Mouse (Mus musculus): ENCODE results near the gene Mcfd2. TPM values are rescaled to one million over a fixed set of nuclear protein-coding genes. Genes with fewer than 3 reads are reported as not detected.
A peak's percentile ranks its signal among the peaks of the same experiment; 100 is the strongest.

Mcfd2 gene
- polyA plus RNA-seq (2016; fragmentation: Nextera tagmentation; extraction: Ambion mirVana), result 53.0 and 55.7 TPM in 2 replicates

DNA sequence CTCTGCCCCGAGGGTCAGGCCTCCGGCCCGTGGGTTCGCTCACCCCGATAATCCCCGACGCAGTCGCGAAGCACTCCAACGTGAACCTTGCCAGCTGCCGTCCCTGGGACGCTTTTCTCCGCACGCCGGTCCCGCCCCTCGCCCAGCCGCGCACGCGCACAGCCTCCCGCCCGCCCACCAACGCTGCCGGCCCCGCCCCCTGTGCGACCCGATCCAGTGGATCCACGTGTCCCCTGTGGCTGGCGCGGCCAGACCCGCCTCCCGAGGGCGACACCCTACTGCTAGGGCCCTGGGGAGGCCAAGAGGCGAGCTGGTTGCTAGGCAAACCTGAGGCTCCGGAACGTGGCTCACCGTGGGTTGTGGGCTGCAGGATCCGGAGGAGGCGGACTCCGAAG, at the start of gene Mcfd2:
Gene Mcfd2, minus strand, starts transcription at position 144 of the 395 bp plus-strand sequence.
- peak; percentile 96 for ATAC-seq (ENCODE audit: low FRiP score, low read depth)
- peak within 1 kb of the TSS; percentile 89 for H3K9ac ChIP-seq

DNA sequence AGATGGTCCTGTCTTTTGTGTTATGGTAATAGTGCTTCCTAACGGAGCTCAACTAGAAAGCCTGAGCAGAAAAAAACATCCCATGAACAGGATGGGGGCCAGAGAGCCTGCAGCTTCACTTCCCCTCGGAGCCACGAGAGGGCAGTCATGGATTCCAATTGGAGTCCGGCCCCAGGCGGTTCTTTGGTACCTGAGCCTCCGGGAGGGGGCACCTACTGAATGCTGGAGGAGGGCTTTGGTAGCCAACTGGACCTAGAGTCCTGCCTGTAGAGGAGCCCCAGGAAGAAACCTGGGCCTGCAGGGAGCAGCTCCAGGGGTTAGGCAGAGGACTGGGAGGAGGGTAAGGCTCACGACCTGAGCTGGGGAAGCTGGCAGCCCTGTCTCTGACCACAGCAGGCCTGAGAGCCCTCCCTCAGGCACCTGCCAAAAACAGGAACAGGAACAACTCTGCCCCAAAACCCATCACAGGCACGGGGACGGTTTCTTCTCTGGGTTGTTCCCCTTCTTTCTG, 49.3 kb upstream of the Mcfd2 start:
- Histone ChIP-seq H3K27ac (no peak overlapping the region), H3K9ac (no peak overlapping the region)
- ATAC-seq (ENCODE audit: low FRiP score, low read depth), result peak; percentile 38

More for the DNA sequence above, at the start of gene Mcfd2:
- peaks cover 23% of the 10 kb centered on the region for H3K36me3 ChIP-seq
- no peak within 1 kb of the TSS for H3K27ac ChIP-seq
- WGBS, result under 1% methylated on average over 41 of the region's 41 CpGs
- H3K4me1 ChIP-seq, result peaks cover 16% of the 10 kb centered on the region
- H3K27me3 ChIP-seq (replicated peaks), result no peaks in the 10 kb centered on the region
- peak within 1 kb of the TSS; percentile 83 for H3K4me3 ChIP-seq
- peaks cover 9% of the 10 kb centered on the region; the same call in 1 of the 2 replicates for H3K9me3 ChIP-seq
- peak within 1 kb of the TSS; percentile 86 for H3K4me2 ChIP-seq (replicated peaks)

DNA sequence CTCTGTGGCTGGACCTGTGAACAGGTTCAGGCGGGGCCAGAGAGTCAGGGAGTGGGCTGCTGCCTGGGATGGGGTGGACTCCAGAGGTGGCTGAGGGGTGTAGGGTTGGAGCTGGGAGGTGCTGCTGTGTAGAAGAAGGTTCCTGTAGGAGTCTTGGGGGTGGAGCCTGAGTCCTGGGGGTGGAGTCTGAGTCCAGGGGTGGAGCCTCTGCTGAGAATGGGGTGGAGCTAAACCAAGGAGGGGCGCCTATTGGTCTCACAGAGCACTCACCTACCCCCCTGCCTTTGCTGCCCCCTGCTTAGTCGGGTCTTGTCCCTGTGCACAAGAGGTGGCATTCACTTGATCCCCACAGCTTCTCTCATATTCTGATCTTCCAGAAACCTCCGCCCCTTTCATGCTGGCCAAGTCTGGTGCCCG, 48.8 kb upstream of the Mcfd2 start:
- H3K4me3 ChIP-seq, result no peak overlapping the region
- ATAC-seq (ENCODE audit: low FRiP score, low read depth), result peak; percentile 38
- no peak overlapping the region for H3K27ac ChIP-seq
- no peaks in the 10 kb centered on the region for H3K36me3 ChIP-seq
- H3K9ac ChIP-seq, result no peak overlapping the region
- H3K4me1 ChIP-seq, result peaks cover 8% of the 10 kb centered on the region
- 0 out of 2 replicates have a peak overlapping the region, but pooled peaks have one; percentile 30 for H3K4me2 ChIP-seq (replicated peaks)
- H3K27me3 ChIP-seq (replicated peaks), result no peaks in the 10 kb centered on the region
- H3K9me3 ChIP-seq, result no peaks in the 10 kb centered on the region
- 60% methylated on average over 5 of the region's 5 CpGs for WGBS

More for the DNA sequence above, 49.3 kb upstream of the Mcfd2 start:
- Histone ChIP-seq H3K4me2 (replicated peaks) (0 out of 2 replicates have a peak overlapping the region, but pooled peaks have one; percentile 30), H3K27me3 (replicated peaks) (no peaks in the 10 kb centered on the region), H3K9me3 (no peaks in the 10 kb centered on the region), H3K36me3 (no peaks in the 10 kb centered on the region), H3K4me3 (no peak overlapping the region), H3K4me1 (peaks cover 8% of the 10 kb centered on the region)
- 10% methylated on average over 9 of the region's 9 CpGs for WGBS

DNA sequence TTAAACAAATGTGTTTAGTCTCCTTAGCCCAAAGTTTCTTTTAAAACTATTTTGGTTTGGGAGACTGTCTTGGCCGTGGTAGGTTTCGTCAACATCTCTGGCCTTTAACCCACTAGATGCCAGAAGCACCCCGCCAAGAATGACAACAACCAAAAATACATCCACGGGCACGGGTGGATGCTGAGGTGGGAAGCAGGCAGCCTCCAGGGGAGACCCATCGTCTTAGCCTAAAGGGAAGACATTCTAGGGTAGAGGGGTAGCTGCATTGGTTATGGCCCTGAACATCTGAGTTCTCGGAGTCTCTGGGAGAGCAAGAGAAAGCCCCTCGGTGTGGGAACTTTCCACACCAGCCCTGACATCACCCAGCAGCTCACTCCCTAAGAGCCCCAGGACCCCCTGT, 48.4 kb upstream of the Mcfd2 start:
- ATAC-seq (ENCODE audit: low FRiP score, low read depth), result 0 out of 2 replicates have a peak, but pooled peaks have one; percentile 2
- H3K27ac ChIP-seq, result no peak overlapping the region
- H3K27me3 ChIP-seq (replicated peaks), result no peaks in the 10 kb centered on the region
- 81% methylated on average over 8 of the region's 8 CpGs for WGBS
- H3K4me1 ChIP-seq, result peaks cover 8% of the 10 kb centered on the region
- H3K9ac ChIP-seq, result no peak overlapping the region
- H3K4me2 ChIP-seq (replicated peaks), result no peak overlapping the region
- no peak overlapping the region for H3K4me3 ChIP-seq
- no peaks in the 10 kb centered on the region for H3K36me3 ChIP-seq
- H3K9me3 ChIP-seq, result no peaks in the 10 kb centered on the region

DNA sequence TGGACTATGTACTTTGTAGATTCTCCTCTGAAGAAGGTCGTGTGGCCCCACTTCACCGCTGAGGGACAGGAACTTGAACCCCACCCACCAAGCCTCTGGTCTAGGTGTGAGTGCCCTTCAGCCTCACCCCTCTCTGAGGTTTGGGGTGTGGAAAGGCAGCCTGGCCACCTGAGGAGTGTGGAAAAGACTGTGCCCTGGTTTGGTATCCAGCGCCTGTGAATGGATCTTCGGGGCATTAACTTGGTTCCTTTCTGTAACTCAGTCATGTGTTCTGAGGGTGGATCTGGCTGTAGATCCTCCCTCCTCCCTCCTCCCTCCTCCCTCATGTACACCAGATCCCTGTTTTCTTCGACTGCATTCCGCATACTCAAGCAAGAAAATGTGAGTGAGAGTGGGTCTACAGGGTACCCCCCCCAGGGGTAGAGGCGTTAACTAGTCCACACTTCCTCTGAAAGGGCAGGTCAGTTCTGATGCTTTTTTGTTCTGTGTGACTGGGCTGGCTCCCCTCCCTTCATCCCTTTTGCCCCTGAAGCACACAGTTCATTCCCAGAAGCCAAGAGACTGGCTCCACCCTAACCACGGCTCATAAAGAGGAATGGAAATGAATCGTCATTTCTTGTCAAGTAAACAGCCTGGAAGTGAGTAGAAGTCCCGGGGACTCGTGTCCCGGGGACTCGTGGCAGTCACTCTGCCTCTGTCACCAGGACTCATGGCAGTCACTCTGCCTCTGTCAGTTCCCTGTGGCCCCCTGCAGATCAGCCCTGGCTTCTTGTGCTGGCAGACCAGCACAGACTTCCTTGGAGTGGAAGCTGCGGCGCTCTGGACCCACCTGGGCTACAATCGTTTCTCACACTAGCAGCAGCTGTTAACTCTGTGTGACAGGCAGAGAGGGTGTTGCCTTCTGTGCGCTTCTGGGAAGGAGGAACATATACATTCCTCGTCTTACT, 47.5 kb upstream of the Mcfd2 start:
- no peak overlapping the region for H3K4me3 ChIP-seq
- H3K4me1 ChIP-seq, result peaks cover 8% of the 10 kb centered on the region
- no peak overlapping the region for H3K27ac ChIP-seq
- WGBS, result 65% methylated on average over 18 of the region's 18 CpGs
- H3K4me2 ChIP-seq (replicated peaks), result no peak overlapping the region
- H3K9ac ChIP-seq, result no peak overlapping the region
- H3K9me3 ChIP-seq, result no peaks in the 10 kb centered on the region
- H3K36me3 ChIP-seq, result no peaks in the 10 kb centered on the region
- ATAC-seq (ENCODE audit: low FRiP score, low read depth), result no peak
- H3K27me3 ChIP-seq (replicated peaks), result no peaks in the 10 kb centered on the region

DNA sequence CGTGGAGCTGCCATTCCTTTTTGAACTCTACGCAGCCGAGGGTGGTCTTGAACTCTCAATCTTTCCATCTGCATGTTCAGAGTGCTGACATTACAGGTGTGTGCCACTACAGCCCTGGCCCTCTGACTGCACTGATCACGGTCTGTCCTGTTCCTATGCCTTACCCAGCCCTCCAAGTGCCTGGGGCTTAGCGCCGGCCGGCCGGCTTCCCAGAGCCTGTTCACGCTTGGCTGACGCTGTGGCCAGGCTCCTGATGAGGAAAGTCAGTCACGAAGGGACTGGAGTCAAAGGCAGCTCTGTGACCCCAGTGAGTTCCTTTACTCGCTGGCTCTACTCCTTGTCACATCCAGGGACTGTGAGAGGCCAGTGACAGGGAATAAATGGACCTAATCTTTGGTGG, 46.6 kb upstream of the Mcfd2 start:
- H3K9me3 ChIP-seq, result no peaks in the 10 kb centered on the region
- peaks cover 8% of the 10 kb centered on the region for H3K4me1 ChIP-seq
- no peak for ATAC-seq (ENCODE audit: low FRiP score, low read depth)

DNA sequence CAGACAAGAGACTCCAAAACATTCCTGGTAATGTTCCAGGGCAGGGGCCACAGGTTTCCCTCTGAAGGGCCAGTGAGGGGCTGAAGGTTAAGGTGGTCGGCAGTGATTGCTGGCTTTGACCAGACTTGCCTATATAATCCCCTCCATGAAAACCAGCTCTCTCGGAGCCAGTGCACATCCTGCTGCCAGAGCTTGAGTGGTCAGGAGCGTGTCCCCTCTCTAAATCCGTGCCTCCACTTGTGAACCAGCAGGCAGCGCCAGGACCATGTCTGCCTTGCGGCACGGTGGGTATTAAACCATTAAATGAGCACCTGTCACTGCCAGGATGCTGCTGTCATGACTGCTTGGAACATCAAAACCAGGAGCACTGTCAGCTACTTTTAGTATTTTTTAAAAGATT, 44.8 kb upstream of the Mcfd2 start:
- no peak overlapping the region for H3K9ac ChIP-seq
- H3K4me3 ChIP-seq, result no peak overlapping the region
- H3K4me2 ChIP-seq (replicated peaks), result no peak overlapping the region
- H3K36me3 ChIP-seq, result no peaks in the 10 kb centered on the region
- no peaks in the 10 kb centered on the region for H3K27me3 ChIP-seq (replicated peaks)
- no peak for ATAC-seq (ENCODE audit: low FRiP score, low read depth)
- WGBS, result 93% methylated on average over 7 of the region's 7 CpGs
- no peak overlapping the region for H3K27ac ChIP-seq
- H3K4me1 ChIP-seq, result peaks cover 8% of the 10 kb centered on the region
- H3K9me3 ChIP-seq, result no peaks in the 10 kb centered on the region

More for the DNA sequence above, 46.6 kb upstream of the Mcfd2 start:
- H3K27me3 ChIP-seq (replicated peaks), result no peaks in the 10 kb centered on the region
- no peak overlapping the region for H3K27ac ChIP-seq
- no peak overlapping the region for H3K4me3 ChIP-seq
- no peaks in the 10 kb centered on the region for H3K36me3 ChIP-seq
- no peak overlapping the region for H3K9ac ChIP-seq
- no peak overlapping the region for H3K4me2 ChIP-seq (replicated peaks)
- WGBS, result 44% methylated on average over 12 of the region's 12 CpGs

DNA sequence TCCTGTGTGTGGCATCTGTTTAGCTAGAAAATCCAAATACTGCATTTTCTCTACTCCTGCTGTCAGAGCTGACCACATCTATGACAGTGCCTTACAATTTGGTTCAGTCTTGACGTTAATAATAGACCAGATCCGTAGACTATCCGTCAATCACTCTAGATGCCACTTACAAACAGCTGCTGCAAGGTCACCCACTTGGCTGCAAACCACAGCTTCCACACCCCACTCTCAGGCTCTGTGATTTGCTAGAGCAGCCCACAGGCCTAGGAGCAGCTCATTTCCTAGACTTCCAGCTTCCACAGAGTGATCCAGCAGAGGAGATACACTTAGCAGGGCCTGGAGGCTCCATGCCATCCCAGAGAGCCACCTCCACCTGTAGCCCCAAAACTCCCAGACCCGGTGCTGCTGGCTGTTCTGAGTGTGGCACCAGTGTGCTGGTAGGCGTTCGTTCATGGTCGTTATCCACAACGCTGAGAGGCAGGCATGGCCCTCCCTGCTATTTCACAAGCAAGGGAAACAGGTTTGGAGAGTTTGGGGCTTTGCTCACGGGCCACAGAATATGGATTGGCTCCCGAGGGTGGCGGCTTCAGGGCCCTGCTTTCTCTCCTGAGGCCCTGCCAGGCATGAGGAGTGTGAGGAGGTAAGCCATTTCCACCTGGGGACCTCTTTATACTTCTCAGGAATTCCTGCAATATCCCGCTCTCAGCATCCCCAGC, 43.5 kb upstream of the Mcfd2 start:
- Histone ChIP-seq H3K27ac (no peak overlapping the region), H3K36me3 (no peaks in the 10 kb centered on the region), H3K9ac (no peak overlapping the region), H3K27me3 (replicated peaks) (no peaks in the 10 kb centered on the region), H3K4me3 (no peak overlapping the region), H3K9me3 (no peaks in the 10 kb centered on the region), H3K4me2 (replicated peaks) (no peak overlapping the region), H3K4me1 (peaks cover 3% of the 10 kb centered on the region; the same call in 1 of the 2 replicates)
- ATAC-seq (ENCODE audit: low FRiP score, low read depth), result no peak
- WGBS, result 81% methylated on average over 12 of the region's 12 CpGs

DNA sequence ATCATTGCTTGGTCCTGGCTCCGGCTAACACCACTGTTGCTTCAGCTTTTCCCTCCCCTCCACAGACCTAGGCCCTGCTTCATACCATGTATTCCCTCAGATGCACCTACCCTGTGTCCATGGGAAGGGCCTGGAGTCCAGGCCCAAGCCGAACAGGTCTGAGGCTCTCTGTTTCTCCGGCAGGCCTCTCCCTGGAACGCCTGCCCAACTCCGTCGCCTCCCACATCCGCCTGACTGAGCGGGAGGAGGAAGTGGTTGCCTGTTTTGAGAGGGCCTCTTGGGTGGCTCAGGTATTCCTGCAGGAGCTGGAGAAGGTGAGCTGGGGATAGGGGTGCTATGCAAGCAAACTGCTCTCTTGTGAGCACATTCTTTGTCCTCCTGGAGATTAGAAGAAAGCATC, 41.0 kb upstream of the Mcfd2 start:
- WGBS, result 85% methylated on average over 8 of the region's 8 CpGs
- no peak overlapping the region for H3K4me3 ChIP-seq
- H3K27me3 ChIP-seq (replicated peaks), result no peaks in the 10 kb centered on the region
- H3K36me3 ChIP-seq, result no peaks in the 10 kb centered on the region
- H3K4me2 ChIP-seq (replicated peaks), result no peak overlapping the region
- H3K9me3 ChIP-seq, result no peaks in the 10 kb centered on the region
- ATAC-seq (ENCODE audit: low FRiP score, low read depth), result no peak
- H3K4me1 ChIP-seq, result no peaks in the 10 kb centered on the region
- H3K27ac ChIP-seq, result no peak overlapping the region
- H3K9ac ChIP-seq, result no peak overlapping the region

DNA sequence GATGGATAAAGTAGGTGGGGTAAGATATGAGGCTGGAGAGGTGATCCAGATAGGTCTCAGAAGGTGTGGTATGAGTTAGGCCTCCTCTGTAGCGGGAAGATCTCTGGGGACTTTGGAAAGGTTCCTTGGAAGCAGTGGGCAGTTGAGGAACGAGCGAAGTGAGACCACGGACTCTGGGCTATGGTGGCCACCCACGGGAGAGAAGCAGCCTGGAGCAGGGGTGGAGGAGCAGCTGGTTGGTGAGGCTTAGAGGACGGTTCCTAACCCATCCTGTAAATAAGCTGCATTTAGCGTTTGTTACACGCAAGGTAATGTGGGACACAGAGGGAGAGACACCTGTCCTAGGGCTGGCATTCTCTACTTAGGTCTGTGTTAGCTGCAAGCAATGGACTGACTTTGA, 39.3 kb upstream of the Mcfd2 start:
- H3K27me3 ChIP-seq (replicated peaks), result no peaks in the 10 kb centered on the region
- H3K27ac ChIP-seq, result no peak overlapping the region
- H3K9me3 ChIP-seq, result no peaks in the 10 kb centered on the region
- no peak overlapping the region for H3K4me2 ChIP-seq (replicated peaks)
- H3K9ac ChIP-seq, result no peak overlapping the region
- ATAC-seq (ENCODE audit: low FRiP score, low read depth), result no peak
- no peaks in the 10 kb centered on the region for H3K4me1 ChIP-seq
- no peaks in the 10 kb centered on the region for H3K36me3 ChIP-seq
- H3K4me3 ChIP-seq, result no peak overlapping the region
- 89% methylated on average over 8 of the region's 8 CpGs for WGBS

DNA sequence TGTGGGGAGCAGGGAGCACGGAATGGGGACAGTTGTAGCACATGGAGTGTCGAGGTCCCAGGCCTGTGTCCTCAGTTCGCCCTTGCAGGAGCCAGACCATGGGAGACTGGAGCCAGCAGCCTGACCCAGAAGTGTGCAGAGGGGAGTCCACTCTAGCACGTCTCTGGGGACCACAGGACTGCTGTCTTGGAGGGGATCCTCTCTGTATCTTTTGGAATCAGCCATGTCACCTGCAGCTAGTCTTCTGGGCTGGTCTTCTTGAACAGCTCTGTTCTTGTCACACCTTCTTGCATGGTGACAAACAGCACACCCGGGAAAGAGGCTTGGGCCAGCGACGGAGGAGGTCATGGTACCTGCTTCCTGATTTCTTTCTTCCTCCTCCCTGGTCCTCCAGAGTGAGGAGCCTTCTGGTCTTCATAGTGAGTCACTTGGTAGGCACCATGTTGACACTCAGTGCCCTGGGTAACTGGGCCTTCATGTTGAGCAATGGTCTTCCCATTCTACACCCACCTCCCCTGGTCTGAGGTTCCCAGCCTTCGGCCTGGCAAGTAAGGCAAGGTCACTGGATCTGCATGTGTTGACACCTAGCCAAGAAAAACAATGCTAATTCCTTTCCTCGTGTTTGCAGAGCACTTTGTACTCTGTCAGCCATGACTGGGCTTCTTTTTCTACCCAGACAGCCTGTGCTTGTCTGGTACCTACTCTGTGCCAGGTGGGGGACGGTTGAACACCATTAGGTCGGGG, 38.6 kb upstream of the Mcfd2 start:
- H3K36me3 ChIP-seq, result no peaks in the 10 kb centered on the region
- H3K4me1 ChIP-seq, result no peaks in the 10 kb centered on the region
- no peaks in the 10 kb centered on the region for H3K27me3 ChIP-seq (replicated peaks)
- H3K9me3 ChIP-seq, result no peaks in the 10 kb centered on the region
- no peak overlapping the region for H3K4me2 ChIP-seq (replicated peaks)
- 89% methylated on average over 11 of the region's 11 CpGs for WGBS
- no peak for ATAC-seq (ENCODE audit: low FRiP score, low read depth)
- H3K4me3 ChIP-seq, result no peak overlapping the region
- no peak overlapping the region for H3K9ac ChIP-seq
- H3K27ac ChIP-seq, result no peak overlapping the region

All from neural tube, embryonic 12.5 days (tissue).